Mouse (Mus musculus): ENCODE results near the gene Tada2b.

DNA sequence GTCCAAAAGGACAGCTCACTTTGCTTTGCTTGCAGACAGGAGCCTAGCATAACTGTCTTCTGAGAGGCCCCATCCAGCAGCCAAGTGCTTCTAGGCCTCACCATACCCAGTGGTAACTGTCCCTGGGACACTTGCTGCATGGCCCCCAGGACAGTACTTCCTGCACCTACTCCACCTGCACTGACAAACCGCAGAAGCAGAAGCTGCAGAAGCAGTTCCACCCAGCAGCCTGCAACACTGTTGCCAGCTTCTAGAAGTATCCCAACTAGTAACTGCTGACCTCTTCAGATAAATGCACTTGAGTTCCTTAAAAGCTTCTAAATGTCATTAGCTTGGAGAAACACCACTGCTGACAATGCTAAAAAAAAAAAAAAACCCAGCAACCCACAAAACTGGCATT, 31.0 kb upstream of the Tada2b start:
- TF ChIP-seq CTCF (IDR thresholded peaks at IDR 0.05 in 2 of 3, conservative IDR thresholded peaks at IDR 0.05 in 1 of 3; ENCODE audit: control insufficient read depth in 1 of 3, insufficient read depth in 1 of 3, low read depth in 2 of 3, low read length in 3 of 3, poor library complexity in 1 of 3, severe bottlenecking in 1 of 3) (no peak), USF1 (IDR thresholded peaks at IDR 0.05; ENCODE audit: low read depth, low read length) (no peak), TAL1 (IDR thresholded peaks at IDR 0.05; ENCODE audit: low read length) (no peak), TCF12 (IDR thresholded peaks at IDR 0.05; ENCODE audit: low read depth, low read length) (no peak), MAX (IDR thresholded peaks at IDR 0.05; ENCODE audit: low read length) (no peak), HCFC1 (IDR thresholded peaks at IDR 0.05; ENCODE audit: low read depth, low read length) (no peak), ZC3H11A (IDR thresholded peaks at IDR 0.05; ENCODE audit: low read depth, low read length) (no peak), E2F4 (IDR thresholded peaks at IDR 0.05; ENCODE audit: borderline replicate concordance, low read depth, low read length) (no peak), USF2 (IDR thresholded peaks at IDR 0.05; ENCODE audit: borderline replicate concordance in 1 of 2, insufficient read depth in 1 of 2, low read depth in 1 of 2, low read length in 2 of 2) (no peak), ZKSCAN1 (IDR thresholded peaks at IDR 0.05; ENCODE audit: low read depth, low read length) (no peak), KAT2A (conservative IDR thresholded peaks at IDR 0.05; ENCODE audit: low read depth, low read length) (no peak), ZNF384 (IDR thresholded peaks at IDR 0.05; ENCODE audit: low read depth, low read length) (peak; percentile 78), MAZ (IDR thresholded peaks at IDR 0.05; ENCODE audit: low read depth, low read length) (no peak)

Measured in MEL (cell line).